Mouse (Mus musculus): ENCODE results near the gene Atp5e.

- TF ChIP-seq CTCF (IDR thresholded peaks at IDR 0.05) (no peak), POLR2A (IDR thresholded peaks at IDR 0.05; ENCODE audit: insufficient read depth, low read depth, low read length) (peak; percentile 68), EP300 (IDR thresholded peaks at IDR 0.05; ENCODE audit: insufficient read depth, low read depth, low read length) (0 out of 2 replicates have a peak, but pooled peaks have one; percentile 25)
Measured at GRCm38 (mm10) chr2:174415731-174416310, 48.1 kb downstream of the Atp5e start, which contains the start of gene Nelfcd.

Data from heart, adult 2 months (tissue).